Mouse (Mus musculus) naive thymus-derived CD4-positive, alpha-beta T cell, adult 2 months (primary cell): ENCODE measurements around the gene Phlpp2.
"Not testable (repeated sequence)": the region's sequence is repeated elsewhere in the genome, so short reads cannot be mapped to it uniquely, and the experiment has no call there.

Experiments used
- DNase-seq: peaks from one replicate; pipeline ENCODE4 v3.0.0-alpha.2; 2011; ENCODE audit warnings: low read depth

The Phlpp2 gene

GRCm38 (mm10) chr8:109868003-109868679 lies at the start of gene Phlpp2:
Gene Phlpp2 (plus strand): TSS chr8:109868542.
- peak; percentile 90 for DNase-seq

DNA sequence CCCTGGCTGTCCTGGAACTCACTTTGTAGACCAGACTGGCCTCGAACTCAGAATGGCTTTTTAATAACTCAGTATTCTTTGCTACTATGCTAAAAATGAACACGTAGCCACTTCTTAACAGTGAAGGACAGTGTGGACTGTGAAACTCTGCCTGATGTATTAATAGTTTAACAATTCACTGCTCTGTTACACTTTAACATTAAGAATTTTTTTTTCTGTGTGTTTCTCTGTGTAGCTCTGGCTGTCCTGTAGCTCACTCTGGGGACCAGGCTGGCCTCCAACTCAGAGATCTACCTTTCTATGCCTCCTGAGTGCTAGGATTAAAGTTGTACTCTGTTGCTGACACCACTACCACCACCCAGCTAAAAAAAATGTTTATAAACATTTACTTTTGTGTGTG lies 44.8 kb upstream of the Phlpp2 start:
- DNase-seq: no peak

DNA sequence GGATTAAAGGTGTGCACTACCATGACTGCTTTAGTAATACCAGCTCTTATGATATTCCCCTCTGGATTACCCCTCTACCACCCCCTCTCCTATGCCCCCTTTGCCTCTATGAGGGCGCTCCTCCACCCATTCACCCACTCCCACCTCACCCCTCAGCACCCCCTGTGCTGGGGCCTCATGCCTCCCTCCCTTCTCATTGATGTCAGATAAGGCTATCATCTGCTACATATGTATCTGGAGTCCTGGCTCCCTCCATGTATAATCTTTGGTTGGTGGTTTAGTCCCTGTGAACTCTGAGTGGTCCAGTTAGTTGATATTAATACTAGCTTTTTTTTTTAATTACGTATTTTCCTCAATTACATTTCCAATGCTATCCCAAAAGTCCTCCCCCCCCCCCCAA lies 28.5 kb upstream of the Phlpp2 start:
- no peak for DNase-seq

DNA sequence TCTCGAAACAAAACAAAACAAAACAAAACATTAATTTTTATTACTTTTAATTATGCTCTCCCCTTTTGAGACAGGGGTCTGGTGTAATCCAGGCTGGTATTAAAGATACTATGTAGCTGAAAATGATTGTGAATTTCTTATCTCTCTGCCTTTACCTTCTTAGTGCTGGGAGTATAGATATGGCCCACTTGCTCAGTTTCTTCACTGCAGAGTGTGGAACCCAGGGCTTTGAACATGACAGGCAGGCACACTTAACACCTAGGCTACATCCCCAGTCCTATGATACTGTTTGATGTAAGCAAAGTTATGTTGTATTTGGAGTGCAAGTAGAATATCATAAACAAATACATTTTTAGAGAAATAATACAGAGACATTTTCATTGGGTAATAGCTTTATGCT lies 25.9 kb upstream of the Phlpp2 start:
- DNase-seq: no peak

GRCm38 (mm10) chr8:109847866-109848265 lies 20.5 kb upstream of the Phlpp2 start:
- no peak for DNase-seq

DNA sequence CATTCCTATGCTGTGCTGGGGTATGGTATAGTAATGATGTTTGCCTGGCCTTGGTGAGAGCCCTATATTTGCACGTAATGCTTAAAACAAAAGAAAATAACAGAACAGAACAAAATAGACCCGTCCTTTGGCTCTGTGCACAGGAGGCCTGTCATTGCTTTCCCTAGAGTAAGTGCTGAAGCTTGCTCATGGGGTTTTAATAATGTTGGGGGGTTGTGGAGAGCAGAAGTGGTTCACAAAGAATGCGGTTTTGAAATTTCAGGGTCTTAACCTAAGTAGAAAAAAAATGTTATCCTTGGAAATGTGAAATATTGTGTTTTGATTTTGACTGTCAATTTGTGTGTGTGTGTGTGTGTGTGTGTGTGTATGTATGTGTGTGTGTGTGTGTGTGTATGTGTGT lies 19.4 kb upstream of the Phlpp2 start:
- no peak for DNase-seq

GRCm38 (mm10) chr8:109853423-109853822 lies 14.9 kb upstream of the Phlpp2 start:
- peak; percentile 84 for DNase-seq

DNA sequence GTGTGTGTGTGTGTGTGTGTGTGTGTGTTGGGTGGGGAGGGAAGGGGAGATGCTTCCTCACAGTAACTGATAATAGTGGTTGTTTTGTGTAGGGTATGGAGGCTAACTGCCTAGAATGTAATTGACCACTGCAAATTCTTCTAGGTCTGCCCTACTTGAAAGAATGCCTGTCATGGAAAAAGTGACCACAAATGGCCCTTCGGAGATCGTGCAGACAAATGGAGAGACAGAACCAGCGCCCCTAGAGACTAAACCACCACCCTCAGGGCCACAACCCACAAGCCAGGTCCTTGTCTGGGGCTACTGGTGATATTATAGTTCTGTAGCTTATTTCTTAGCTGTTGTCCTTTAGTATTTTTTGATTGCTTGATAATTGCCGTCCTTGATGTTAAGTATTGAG lies 13.8 kb upstream of the Phlpp2 start:
- no peak for DNase-seq

DNA sequence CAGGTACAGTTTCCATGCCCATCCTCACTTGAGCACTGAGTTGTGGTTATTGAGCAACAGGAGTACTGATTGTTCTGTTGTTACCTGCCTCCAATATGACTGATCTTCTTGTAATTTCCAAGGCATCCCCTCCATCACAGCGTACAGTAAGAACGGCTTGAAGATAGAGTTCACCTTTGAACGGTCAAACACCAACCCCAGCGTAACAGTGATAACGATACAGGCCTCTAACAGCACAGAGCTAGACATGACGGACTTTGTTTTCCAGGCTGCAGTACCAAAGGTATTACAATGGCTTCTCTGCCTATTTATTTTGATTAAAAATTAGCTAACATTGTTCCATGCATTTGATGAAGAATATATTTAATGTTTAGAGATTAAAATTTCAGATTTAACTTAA lies 12.9 kb upstream of the Phlpp2 start:
- DNase-seq: no peak

DNA sequence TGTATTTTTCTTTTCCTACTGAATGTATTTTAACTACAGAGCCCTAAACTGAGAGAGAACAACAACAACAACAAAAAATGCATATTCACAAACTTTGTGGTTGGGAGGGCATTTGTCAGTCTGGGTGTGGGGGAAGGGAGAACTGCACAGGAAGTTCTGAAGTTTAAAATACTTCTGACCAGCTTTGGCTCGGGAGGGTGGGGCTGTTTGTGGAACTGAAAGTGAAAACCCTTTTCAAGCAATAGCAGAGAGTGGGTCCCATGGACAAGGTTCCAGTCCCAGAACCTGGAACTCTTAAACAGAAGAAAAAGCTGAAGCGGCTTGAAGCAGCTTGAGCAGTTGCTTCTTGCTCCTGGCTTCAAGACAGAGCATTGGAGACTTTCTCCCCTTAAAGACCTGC lies 4.9 kb upstream of the Phlpp2 start:
- DNase-seq: peak; percentile 28

DNA sequence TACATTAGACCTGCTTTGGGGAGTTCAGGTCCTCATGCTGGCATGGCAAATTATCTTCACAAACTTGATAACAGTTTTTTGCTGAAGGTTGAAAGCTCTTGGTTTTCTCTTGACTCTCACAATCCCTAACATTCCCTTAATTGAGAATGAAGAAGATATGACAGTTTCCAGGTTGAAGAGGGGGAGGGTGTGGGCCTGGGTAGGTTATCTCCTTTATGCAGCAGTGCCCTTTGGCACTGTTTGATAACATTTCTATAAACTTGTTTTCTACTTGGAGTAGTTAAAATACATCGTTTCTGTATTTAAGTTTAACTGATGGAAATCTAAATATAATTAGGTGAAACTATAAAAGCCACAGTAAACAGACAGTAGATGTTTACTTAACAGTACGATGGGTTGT lies 3.5 kb upstream of the Phlpp2 start:
- DNase-seq: no peak

GRCm38 (mm10) chr8:109865536-109865935 lies 2.8 kb upstream of the Phlpp2 start:
- DNase-seq: no peak

DNA sequence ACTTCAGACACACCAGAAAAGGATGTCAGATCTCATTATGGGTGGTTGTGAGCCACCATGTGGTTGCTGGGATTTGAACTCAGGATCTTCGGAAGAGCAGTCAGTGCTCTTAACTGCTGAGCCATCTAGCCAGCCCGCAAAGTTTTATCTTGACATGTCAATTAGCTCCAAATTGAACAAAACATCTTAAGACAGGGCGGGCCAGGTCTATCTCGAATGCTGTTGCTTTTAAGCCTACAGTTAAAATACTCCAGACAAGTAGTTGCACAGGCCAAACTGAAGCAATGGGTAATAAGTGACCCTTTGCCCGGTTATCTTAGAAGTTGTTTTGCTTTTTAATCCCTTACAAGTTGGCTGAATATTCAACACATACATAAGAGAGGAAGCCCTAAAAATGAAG lies 1.7 kb upstream of the Phlpp2 start:
- no peak for DNase-seq

DNA sequence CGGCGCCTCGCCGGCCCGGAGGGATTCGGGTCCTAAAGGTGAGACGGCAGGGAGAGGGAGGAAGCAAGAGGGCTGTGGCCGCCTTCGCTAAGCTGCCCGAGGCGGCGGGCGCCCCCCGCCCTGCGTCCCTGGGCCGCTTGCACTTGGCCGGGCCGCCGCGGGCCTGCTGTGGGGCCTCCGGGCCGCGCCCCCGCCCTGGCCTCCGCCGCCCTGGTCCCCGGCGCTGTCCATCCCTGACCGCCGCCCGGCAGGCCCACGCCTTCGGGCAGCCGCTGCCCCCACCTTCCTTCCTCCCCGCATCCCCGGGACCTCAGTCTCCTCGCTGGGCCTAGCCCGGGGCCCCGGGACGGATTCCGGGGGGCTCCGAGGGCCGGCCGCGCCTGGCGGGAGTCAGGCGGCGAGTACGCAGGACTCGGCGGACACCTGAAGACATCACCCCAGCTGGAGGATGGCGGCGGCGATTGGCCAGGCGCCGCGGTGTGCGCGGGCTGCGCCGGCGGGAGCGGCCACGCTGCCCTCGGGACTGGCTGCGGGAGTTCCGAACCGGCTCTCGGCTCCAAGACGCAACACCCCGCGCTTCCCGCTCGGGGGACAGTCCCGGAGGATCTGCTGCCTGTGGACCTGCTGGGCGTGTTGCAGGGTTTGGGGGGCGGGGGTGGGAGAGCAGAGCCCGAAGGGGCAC lies 479 bp downstream of the Phlpp2 start:
- no peak for DNase-seq

DNA sequence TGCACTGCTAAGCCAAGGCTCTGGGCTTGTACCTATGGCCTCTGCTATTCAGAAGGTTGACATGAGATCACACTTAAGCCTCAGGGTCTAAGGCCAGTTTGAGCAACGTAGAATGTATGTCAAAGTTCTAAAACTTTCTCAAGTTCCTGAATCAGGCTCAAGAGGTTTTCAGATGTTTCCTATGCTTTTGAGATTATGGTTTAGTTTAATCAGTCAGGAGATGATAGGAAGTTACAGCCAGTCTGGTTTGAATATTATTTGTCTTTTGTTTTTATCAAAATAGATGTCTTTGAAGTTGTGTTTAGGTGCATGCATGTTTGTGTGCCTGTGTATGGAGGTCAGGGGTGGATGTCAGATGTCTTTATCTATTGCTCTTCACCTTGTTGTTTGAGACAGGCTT lies 2.7 kb downstream of the Phlpp2 start:
- DNase-seq: no peak

DNA sequence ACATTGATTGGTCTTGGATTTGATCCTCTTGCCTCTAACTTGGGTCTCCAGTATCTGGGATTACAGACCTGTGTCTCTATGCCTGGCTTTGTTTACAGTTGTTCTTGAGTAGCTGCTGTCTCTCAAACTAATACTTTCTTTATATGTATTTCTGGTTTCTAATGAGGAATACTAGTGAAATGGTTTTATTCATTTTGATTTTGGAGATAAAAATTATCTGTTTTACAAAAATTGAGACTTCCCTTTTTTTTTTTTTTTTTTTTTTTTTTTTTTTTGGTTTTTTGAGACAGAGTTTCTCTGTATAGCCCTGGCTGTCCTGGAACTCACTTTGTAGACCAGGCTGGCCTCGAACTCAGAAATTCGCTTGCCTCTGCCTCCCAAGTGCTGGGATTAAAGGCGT lies 5.5 kb downstream of the Phlpp2 start:
- DNase-seq: not testable (repeated sequence)

- DNase-seq: no peak
These were observed 11.8 kb downstream of the Phlpp2 start for GRCm38 (mm10) chr8:109880012-109880662.

GRCm38 (mm10) chr8:109885294-109885693 lies 17.0 kb downstream of the Phlpp2 start:
- no peak for DNase-seq

DNA sequence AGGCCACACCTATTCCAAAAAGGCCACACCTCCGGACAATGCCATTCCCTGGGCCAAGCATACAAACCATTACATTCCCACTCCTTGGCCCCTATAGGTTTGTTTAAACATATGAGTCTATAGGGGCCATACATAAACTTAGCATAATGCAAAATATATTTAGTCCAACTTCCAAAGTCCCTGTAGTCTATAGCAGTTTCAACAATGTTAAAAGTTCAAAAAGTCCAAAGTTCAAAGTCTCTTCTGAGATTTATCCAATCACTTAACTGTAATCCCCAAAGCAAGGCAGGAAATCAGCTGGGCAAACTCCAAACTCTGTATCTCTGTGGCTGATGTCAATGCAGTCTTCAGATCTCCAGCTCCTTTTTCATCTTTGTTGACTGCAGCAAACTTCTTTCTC lies 20.9 kb downstream of the Phlpp2 start:
- no peak for DNase-seq

GRCm38 (mm10) chr8:109890794-109891585 lies 22.6 kb downstream of the Phlpp2 start:
- DNase-seq: no peak

DNA sequence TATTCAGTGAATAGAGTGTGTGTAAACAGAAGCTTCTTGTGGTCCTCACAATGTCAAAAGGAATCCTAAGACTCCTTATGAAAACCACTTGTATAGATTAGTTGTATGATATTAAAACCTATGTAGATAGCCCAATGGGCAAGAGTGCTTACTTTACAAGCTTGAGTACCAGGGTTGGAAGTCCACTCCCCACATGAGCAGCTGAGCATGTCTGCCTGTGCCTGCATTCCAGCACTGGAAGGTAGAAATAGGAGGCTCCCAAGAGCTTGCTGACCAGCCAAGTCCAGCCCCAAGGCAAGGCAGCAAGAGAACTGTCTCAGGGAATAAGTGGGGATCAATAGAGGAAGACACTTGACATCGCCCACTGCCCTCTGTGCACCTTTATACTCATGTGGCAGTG lies 26.3 kb downstream of the Phlpp2 start:
- DNase-seq: no peak

DNA sequence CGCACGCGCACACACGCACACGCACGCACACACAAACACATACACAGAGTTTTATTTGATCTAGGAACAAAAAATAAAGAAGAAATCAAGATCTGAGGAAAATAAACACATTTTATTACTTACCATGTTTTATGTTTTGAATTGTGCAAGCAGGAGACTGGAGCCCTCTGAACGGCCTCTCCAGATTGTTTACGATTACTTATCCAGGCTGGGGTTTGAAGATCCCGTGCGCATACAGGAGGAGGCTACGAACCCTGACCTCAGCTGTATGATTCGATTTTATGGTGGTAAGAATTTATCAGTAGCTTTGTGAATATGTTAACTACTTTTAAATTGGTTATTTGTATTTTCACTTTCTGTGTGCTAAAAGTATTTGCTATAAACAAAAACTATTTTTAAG lies 27.0 kb downstream of the Phlpp2 start:
- DNase-seq: no peak

- DNase-seq: no peak
These were observed 34.0 kb downstream of the Phlpp2 start for GRCm38 (mm10) chr8:109902379-109902778.
